Mouse (Mus musculus) frontal cortex, postnatal 36 days (tissue): ENCODE results near the gene Fam229a.
A peak's percentile ranks its signal among the peaks of the same experiment; 100 is the strongest.
"Not testable (repeated sequence)": the region's sequence is repeated elsewhere in the genome, so short reads cannot be mapped to it uniquely, and the experiment has no call there.

Experiments
- DNase-seq, 2 experiments: peaks; one replicate each; pipeline ENCODE4 v3.0.0; 2022; ENCODE audit warnings: low spot score in 2 of 2

Fam229a gene

DNA sequence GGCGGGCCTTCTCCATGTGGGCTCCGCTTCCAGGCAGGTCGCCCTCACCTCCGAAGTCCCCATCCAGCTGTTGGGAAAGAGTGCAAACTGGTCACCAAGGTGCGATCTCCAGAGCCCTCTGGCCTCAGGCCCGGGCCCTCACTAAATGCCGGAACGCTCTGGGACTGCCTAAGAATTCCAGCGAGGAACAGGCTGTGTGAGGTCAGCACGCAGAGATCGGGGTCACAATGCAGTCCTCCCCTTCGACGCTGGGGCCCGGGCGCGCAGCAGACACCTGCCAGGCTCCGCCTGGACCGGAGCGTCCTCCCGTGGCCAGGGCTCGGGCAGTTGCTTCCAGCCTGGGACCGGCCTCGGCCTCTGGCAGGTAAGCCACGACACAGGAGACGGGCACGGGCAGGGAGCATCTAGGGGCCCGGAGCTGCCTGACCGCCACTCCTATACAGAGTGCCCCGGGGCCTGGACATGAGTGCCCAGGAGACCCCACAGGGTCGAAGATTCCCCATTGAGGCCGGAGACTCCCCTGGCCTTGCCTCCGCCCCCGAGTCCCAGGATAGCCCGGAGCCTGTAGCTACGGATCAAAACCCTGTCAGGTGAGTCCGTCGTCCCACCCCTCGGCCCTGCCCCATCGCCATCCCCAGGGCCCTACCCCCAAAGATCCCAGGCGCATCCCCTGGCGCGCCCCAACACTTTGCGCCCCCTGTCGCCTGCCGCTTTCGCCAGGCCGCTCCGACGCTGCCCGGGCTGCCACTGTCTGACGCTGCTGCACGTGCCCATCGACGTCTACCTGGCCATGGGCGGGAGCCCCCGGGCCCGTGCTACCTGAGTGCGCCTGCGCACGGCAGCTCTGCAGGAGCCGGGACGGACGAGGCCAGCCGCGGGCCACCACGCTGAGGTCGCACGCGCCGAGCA, at the start of gene Fam229a, which contains the start of gene Tssk3:
Fam229a (plus strand) TSS at position 219 of the 909 bp plus-strand sequence.
Tssk3 (minus strand) TSS at position 51 of the 909 bp plus-strand sequence.
- no peak for DNase-seq

DNA sequence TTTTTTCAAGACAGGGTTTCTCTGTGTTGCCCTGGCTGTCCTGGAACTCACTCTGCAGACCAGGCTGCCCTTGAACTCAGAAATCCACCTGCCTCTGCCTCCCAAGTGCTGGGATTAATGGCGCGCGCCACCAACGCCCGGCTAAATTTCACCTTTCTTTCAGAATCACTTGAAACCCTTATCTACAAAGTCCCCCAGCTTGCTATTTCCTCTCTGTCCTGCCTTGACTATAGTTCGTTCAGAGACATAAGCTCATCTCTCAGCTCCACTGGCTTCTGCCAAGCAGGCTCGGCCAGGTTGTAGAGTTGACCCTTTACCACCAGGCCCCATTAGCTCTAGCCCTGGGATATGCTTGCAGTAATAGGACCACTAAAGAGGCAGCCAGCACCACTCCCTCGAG, 43.6 kb upstream of the Fam229a start:
- no peak for DNase-seq

- DNase-seq: no peak
These were observed 43.0 kb upstream of the Fam229a start for GRCm38 (mm10) chr4:129447778-129448563.

- no peak for DNase-seq
These were observed 42.3 kb upstream of the Fam229a start for GRCm38 (mm10) chr4:129448713-129449112.

DNA sequence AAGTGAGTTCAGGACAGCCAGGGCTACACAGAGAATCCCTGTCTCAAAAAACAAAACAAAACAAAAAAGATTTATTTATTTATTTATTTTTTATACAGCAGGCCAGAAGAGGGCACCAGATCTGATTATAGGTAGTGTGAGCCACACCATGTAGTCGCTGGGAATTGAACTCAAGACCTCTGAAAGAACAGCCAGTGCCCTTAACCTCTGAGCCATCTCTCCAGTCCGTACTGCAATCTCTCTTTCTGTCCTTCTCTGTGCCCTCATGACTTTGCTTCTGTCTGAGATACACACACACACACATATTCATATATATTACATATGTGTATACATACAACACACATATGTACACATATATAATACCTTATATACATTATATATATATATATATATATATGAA, 40.1 kb upstream of the Fam229a start:
- no peak for DNase-seq

DNA sequence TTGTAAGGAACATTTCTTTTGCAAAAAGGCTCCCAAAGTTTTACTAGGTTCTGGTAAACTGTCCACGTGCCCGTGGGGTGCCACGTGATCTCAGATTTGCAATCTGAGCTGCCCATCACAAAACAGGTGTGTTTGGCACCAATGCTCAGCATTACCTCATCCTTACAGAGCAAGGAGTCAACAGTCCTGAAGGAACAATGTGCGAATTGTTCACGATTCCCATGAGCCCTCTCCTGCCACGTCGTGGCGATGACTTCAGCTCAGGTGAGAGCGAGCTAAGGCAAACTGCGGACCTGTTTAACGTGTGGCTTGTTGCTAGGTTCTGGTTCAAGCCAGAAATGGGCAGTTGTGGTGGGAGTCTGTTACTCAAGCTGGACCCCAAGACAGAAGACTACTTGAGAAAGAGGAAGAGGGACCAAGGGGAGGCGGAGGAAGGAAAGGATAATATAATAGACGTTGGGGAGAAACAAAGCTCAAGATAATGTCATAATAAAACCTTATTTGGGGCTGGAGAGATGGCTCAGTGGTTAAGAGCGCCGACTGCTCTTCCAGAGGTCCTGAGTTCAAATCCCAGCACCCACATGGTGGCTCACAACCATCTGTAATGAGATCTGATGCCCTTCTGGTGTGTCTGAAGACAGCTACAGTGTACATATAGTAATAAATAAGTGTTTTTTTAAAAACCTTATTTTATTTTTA, 39.4 kb upstream of the Fam229a start:
- DNase-seq: no peak

DNA sequence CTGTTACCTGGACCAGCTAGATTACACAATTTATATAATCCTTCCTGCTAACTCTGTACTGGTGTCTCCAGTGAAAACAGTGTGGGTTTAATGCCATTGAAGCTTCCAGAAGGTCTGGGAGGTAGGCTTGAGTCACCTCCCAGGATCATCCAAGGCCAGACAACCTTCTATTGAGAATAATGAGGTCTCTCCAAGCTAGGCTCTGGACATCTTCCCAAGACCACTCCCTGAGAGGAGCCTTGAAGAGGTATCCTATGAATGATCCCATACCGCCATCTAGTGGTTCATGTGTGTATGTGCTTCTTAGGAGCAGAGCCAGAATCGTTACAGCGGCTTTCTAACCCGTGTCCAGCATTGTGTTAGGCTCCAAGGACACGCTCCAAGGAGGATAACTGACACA, 35.7 kb upstream of the Fam229a start:
- peak; percentile 64 to 83 for DNase-seq

- no peak for DNase-seq
These were observed 34.9 kb upstream of the Fam229a start for GRCm38 (mm10) chr4:129456126-129456525.

GRCm38 (mm10) chr4:129457311-129457710, 33.7 kb upstream of the Fam229a start:
- not testable (repeated sequence) for DNase-seq

DNA sequence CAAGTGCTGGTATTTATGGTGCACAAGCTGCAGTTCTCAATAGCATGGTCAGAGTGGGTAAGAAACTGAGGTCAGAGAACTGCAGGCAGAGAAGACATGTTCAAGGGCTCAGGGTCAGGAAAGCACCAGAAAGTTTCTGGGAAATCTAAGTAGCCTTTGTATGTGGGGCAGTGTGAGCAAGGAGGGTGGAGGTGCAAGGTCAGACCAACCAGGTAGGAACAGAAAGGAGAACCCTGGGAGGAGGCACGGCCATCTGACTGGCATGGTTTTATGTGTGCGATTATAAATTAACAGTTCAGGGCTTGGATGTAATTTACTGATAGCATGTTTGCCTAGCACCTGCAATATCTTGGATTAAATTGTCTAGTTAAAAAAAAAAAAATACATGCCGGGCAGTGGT, 31.3 kb upstream of the Fam229a start:
- no peak for DNase-seq

- no peak for DNase-seq
These were observed 30.2 kb upstream of the Fam229a start for GRCm38 (mm10) chr4:129460827-129461182.

DNA sequence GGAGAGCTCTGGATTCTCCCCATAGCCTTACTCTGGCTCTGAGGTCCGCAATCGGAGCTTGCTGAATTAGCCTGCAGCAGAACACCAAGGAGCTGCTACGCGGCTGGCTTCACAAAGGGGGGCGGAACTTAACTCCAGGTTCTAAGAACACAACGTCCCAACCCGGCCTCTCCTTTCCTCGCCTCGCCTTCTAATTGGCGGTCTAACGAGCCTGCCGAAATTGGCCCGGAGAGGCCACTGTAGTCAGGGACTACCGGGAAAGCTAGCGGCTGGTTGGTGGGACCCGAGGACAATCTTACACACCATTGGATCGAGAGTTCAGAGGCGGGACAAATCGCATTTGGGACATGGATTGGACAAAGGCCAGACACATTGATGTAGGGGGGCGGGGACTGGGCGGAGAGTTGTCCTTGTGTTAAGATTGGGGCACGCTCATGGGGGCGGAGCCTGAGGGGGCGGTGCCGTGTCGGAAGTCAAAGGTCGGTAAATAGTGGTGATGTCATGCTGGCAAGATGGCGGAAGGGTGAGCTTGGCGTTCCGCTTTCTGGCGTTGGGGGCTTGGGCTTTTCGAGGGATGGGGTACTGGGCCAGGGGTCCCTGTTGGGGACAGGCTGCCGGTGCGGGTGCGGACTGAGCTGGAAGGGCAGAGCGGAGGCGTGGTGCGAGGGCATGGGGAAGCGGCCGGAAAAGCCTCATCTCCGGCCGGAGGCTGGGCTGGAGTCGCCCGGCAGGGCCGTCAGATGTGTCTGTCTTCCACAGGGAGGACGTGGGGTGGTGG, 29.6 kb upstream of the Fam229a start, which contains the start of gene Bsdc1:
Bsdc1 (plus strand) TSS at position 399 of the 778 bp plus-strand sequence.
- DNase-seq: peak; percentile 99 to 100

- DNase-seq: no peak
These were observed 28.9 kb upstream of the Fam229a start for GRCm38 (mm10) chr4:129462118-129462517.

DNA sequence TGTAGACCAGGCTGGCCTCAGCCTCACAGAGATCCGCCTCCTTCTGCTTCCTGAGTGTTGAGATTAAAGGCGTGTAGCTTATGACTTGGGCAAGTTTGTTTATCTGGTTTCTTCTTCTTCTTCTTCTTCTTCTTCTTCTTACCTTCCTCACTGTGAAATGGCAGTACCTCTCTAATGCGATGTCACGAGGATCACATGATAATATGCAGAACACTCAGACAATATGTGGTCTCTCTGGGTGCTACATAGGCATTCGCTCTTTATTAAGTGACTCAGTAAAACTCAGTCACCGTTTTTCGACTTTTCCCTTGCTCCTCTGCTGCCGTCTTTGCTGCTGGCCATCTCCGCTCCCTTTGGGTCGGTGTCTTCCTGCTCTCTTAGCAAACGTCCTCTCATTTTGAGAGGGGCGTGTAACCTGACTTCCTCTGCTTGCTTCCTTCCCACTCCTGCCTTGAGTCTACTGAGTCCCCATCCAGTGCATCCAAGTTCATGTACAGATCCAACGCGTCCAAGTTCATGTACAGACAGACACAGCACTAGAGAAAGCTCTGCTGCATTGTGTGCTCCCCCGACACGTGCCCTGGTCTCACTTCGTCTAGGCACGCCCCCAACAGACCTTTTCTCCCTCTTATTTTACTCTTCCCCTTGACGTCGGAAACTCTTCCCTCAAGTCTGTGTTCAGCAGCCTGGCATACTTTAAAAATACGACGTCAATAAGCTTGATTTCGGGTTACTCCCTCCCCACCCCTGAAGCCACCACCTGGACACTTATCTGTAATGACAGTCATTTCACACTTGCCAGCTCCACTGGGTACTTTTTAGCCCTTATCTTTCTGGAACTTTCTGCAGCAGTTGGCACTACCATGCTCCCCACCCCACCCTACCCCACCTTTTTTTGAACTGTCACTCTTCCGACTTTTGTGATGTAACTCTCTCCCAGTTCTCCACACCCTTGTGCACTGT, 27.6 kb upstream of the Fam229a start:
- no peak for DNase-seq

DNA sequence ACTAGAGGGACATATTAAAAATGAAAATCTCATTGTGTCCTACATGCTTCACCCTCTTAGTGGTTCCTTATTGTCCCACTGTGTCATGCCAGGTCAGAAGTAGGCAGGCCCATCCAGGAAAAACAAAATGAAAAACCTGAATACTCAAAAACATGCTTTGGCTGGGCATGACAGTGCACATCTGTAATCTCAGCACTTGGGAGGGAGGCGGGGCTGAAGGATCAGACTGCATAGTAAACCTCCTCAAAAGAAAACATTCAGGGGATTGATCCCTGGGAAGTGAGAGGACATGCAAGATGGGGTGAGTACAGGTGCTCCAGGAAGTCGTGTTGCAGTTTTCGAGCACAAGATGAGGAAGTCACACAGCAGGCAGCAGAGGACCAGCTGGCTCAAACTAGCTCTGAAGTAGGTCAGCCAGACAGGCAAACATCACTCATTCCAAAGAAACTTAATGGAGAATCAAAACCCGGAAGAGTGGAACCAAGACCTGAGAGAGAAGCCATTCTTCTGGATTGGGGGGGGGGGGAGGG, 26.6 kb upstream of the Fam229a start:
- no peak for DNase-seq

DNA sequence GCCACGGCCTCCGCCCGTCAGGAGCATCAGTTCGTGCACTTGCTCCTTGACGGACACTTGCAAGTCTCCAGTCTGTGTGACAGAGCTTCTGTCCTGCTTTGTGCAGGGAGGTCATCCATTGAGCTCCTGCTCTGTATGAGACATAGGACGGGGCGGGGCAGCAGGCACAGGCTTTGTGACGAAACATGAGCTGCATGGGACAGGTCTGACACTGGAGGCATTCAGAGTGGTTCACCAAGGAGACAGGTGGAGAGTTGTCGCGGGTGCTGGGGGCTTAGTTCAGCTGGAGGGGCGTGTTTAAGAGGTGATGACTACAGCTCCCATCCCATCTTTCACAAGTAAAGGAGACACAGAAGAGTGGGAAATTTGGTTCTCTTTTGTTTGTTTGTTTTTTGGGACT, 14.9 kb upstream of the Fam229a start:
- DNase-seq: no peak

DNA sequence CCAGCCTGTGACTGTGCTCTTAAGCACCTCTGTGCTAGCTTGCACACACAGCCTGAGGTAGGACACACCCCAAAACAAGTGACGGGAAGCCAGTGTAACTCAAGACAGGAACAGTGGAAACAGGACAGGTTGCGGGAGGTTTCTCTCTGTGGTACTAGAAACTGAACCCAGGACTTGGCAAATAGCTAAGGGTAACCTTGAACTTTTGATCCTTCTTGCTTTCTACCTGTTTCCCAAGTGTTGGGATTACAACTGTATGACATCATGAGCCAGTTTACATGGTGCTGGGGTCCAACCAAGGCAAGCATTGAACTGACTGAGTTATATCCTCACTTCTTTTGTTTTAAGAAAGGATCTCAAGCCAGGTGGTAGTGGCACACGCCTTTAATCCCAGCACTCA, 11.1 kb upstream of the Fam229a start:
- DNase-seq: no peak

DNA sequence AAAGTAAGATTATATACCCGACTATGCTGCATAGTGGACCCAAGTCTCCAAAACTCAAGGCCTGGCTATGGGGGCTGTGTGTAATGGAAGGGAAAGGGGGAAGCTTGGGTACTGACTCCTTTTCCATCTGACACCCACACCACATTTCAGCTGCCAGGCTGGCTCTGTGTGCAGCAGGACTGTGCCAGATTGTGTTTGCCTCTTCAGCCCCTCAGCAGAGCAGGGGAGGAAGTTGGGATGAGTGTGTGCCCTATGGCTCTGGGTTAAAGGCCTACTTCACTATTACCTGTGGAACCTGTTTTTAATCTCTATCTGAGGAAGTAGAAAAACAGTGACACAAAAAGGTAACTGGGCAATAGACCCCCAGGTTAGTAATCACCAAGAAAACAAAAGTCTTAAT, 9.9 kb upstream of the Fam229a start:
- DNase-seq: no peak

GRCm38 (mm10) chr4:129494681-129495080, 3.7 kb downstream of the Fam229a start:
- DNase-seq: no peak
